Mouse (Mus musculus) testis, adult 2 months (tissue): ENCODE results near the gene Bub3. TPM values are rescaled to one million over a fixed set of nuclear protein-coding genes. Genes with fewer than 3 reads are reported as not detected.

Experiments used
- H3K27ac ChIP-seq: fragments of 200-500 bp; 2 replicates; pipeline ENCODE4 v1.5.1; 2012; ENCODE audit warnings: low read depth, low read length; ENCODE audit not compliant: control insufficient read depth, insufficient read depth
- H3K27me3 ChIP-seq: fragments of 200-500 bp; 2 replicates; pipeline ENCODE4 v1.6.1; 2012; ENCODE audit warnings: mild to moderate bottlenecking, low read length, moderate library complexity; ENCODE audit not compliant: control insufficient read depth, insufficient read depth
- H3K36me3 ChIP-seq: fragments of 200-500 bp; 2 replicates; pipeline ENCODE4 v1.6.1; 2012; ENCODE audit warnings: mild to moderate bottlenecking, low read length; ENCODE audit not compliant: control insufficient read depth, insufficient read depth
- H3K4me1 ChIP-seq: fragments of 200-500 bp; 2 replicates; pipeline ENCODE4 v1.6.1; 2012; ENCODE audit warnings: low read length; ENCODE audit not compliant: control insufficient read depth, insufficient read depth
- H3K4me3 ChIP-seq: fragments of 200-500 bp; 2 replicates; pipeline ENCODE4 v1.5.1; 2012; ENCODE audit warnings: low read depth, mild to moderate bottlenecking, low read length, moderate library complexity, mixed read lengths; ENCODE audit not compliant: control insufficient read depth
- CTCF ChIP-seq: fragments of 200-500 bp; IDR thresholded peaks from 2 replicates; pipeline ENCODE4 v1.5.1; 2012; ENCODE audit warnings: low read depth, mild to moderate bottlenecking, inconsistent platforms, low read length, moderate library complexity; ENCODE audit not compliant: control insufficient read depth, insufficient read depth, insufficient replicate concordance
- POLR2A ChIP-seq: fragments of 200-500 bp; IDR thresholded peaks from 2 replicates; pipeline ENCODE4 v1.6.1; 2012; ENCODE audit warnings: low read depth, mild to moderate bottlenecking, inconsistent platforms, low read length, moderate library complexity; ENCODE audit not compliant: control insufficient read depth
- polyA plus RNA-seq: library from polyadenylated mRNA; depleted of rRNA; stranded (reverse); fragments of >200 nt; gene quantifications from 2 replicates; pipeline ENCODE4 v1.2.3, GENCODE M21; 2012

Bub3 gene
- polyA plus RNA-seq, 1 experiment: 47.5 TPM

- Histone ChIP-seq H3K36me3 (no peaks in the 10 kb centered on the region), H3K27ac (no peak overlapping the region), H3K27me3 (peaks cover 8% of the 10 kb centered on the region), H3K4me3 (no peak overlapping the region), H3K4me1 (peaks cover 10% of the 10 kb centered on the region)
- no peak for TF ChIP-seq POLR2A
- TF ChIP-seq CTCF: no peak
These were observed 7.2 kb upstream of the Bub3 start for GRCm38 (mm10) chr7:131552781-131553180.

DNA sequence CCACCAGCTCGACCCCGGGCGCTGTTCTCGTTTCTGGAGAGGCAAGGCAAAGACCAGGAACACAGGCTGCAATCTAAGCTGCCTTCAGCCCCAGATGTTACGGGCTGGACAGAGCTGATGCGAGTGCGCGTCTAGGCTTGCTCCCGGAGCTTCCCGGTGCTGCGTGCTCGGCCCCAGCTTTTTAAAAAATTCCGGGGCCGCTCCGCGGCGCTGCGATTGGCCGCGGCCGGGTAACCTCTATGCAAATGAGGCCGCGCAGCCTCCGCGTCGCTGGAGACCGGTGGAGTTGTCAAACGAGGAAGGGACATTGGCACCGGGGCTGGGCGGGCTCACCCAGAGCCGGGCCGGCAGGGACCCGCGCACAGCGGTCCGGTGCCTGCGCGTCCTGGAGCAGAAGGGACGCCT, 6.2 kb upstream of the Bub3 start:
- Histone ChIP-seq H3K4me3 (no peak overlapping the region; the same call in 1 of the 2 replicates), H3K36me3 (no peaks in the 10 kb centered on the region), H3K4me1 (peaks cover 10% of the 10 kb centered on the region), H3K27me3 (peaks cover 8% of the 10 kb centered on the region), H3K27ac (no peak overlapping the region)
- TF ChIP-seq POLR2A (no peak), CTCF (no peak)

DNA sequence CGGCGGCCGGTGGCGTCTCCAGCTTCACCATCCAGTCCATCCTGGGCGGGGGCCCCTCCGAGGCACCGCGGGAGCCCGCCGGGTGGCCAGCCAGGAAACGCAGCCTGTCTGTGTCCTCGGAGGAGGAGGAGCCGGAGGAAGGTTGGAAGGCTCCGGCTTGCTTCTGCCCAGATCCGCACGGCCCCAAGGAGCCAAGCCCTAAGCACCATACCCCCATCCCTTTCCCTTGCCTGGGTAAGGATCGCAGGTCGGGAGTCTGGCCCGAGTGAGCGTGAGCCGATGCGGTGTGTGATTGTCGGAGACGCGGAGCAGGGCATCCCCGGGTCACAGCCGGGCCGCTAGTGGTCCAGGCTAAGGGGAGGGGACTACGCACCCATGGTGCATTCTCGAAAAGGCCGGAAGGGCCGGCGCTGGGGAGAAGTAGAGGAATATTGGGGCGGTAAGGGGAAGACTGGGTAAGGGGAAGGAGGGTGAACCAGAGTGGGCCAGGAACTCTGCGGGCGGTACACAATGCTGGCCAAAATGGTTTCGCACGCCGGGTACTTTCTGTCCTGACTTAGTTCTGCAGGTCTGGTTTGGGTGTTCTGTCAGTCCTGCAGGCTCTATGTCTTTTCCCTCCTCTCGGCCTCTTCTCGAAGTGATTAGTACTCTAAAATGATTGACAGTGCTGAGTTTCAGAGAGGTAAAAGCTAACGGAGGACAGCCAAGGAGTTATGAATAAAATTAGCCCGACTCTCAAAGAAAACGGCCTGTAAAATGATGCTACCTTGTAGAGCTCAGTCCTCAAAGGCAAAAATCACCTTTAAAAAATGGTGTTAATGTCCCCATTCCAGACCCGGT, 5.5 kb upstream of the Bub3 start:
- Histone ChIP-seq H3K27ac (no peak overlapping the region), H3K4me1 (peaks cover 10% of the 10 kb centered on the region), H3K36me3 (no peaks in the 10 kb centered on the region), H3K27me3 (peaks cover 8% of the 10 kb centered on the region), H3K4me3 (no peak overlapping the region)
- no peak for TF ChIP-seq CTCF
- TF ChIP-seq POLR2A: no peak

GRCm38 (mm10) chr7:131555301-131556081, 4.5 kb upstream of the Bub3 start:
- Histone ChIP-seq H3K27ac (no peak overlapping the region), H3K4me1 (peaks cover 10% of the 10 kb centered on the region), H3K36me3 (no peaks in the 10 kb centered on the region), H3K27me3 (peaks cover 8% of the 10 kb centered on the region), H3K4me3 (no peak overlapping the region)
- TF ChIP-seq CTCF (no peak), POLR2A (no peak)

DNA sequence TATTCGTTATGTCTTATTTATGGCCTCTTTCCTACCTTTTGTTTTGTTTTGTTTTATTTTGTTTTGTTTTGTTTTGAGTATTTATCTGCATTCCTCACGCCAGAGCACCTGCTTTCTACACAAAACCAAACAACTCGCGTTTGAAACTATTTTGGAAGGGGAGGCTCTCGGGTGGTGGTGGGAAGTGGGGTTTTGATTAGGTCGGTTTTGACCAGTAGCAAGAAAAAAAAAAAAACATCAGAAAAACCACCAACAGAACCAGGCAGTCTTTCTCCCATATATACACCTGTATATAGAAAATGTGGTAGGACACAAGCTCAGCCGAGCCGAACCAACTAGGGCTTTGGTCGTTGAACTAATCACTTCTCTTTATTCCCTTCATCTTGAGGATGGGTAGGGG, 3.9 kb upstream of the Bub3 start:
- Histone ChIP-seq H3K36me3 (no peaks in the 10 kb centered on the region), H3K27me3 (peaks cover 6% of the 10 kb centered on the region), H3K4me1 (peaks cover 10% of the 10 kb centered on the region), H3K4me3 (no peak overlapping the region), H3K27ac (no peak overlapping the region)
- TF ChIP-seq POLR2A: no peak
- TF ChIP-seq CTCF: no peak

DNA sequence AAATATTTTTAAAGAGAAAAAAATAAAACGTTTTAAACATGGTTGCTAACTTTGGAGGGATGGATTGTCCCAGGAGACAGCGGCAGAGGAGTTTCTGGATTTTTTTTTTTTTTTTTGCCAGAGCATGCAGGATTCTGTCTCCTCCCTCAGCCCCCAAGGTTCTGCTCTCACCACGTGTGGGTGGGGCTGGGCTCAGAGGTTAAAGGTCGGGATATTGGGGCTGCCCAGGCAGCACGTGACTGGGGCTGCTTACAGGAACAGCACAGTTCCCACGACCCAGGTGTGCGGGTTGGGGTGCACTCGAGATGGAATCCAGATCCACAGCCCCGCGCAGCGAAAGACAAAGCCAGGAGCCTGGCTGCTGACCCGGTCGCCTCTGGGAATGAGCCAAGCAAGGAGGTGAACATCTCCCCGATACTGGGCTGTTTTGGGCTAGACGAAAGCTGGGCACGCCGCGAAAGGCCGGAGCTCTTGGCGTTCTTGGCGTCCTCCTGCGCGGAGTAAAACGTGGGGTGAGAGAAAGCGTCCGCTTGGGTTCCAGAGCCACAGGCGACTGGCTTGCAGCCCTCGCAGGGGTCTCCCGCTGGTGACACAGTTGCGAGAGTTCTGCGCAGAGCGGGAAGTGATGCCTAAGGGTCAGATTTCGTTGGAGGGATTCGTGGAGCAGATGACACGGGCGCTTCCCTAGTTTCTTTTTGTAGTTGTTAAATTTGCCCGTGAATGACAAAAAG, 3.3 kb upstream of the Bub3 start:
- Histone ChIP-seq H3K27me3 (peaks cover 6% of the 10 kb centered on the region), H3K36me3 (no peaks in the 10 kb centered on the region), H3K27ac (no peak overlapping the region), H3K4me3 (no peak overlapping the region), H3K4me1 (peaks cover 12% of the 10 kb centered on the region)
- TF ChIP-seq POLR2A (no peak), CTCF (no peak)

- 0 out of 2 replicates have a peak, but pooled peaks cover 1% of the 10 kb centered on the region for H3K36me3 ChIP-seq
- H3K4me1 ChIP-seq: peaks cover 12% of the 10 kb centered on the region
- H3K27ac ChIP-seq: no peak overlapping the region
- no peak overlapping the region for H3K4me3 ChIP-seq
- TF ChIP-seq CTCF: no peak
- no peak for TF ChIP-seq POLR2A
- H3K27me3 ChIP-seq: peaks cover 3% of the 10 kb centered on the region
These were observed 2.3 kb upstream of the Bub3 start for GRCm38 (mm10) chr7:131557751-131558150.
